Mouse (Mus musculus) lung, adult 2 months (tissue): ENCODE measurements at regions not wholly inside any gene's neighbourhood (a gene's known extent, or its start where the extent isn't known, plus 50 kb on each side); places are given as distances from the start of the nearest gene placed in this dataset.

ENCODE experiments used
- CTCF ChIP-seq: fragments of 200-500 bp; IDR thresholded peaks from 2 replicates; pipeline ENCODE4 v1.5.1; 2011; ENCODE audit warnings: mild to moderate bottlenecking, low read length, control low read depth; ENCODE audit not compliant: insufficient read depth
- POLR2A ChIP-seq: fragments of 200-500 bp; IDR thresholded peaks from 2 replicates; pipeline ENCODE4 v1.6.1; 2011; ENCODE audit warnings: low read depth, mild to moderate bottlenecking, control low read depth, low read length, borderline replicate concordance; ENCODE audit errors: extremely low read depth

GRCm38 (mm10) chr10:98660747-98661146 lies 253.5 kb upstream of the Atp2b1 start:
- TF ChIP-seq CTCF (no peak), POLR2A (no peak)
